Mouse (Mus musculus) cerebellum, adult 18-20 months (tissue): ENCODE measurements around the gene Vmn1r198.
"Not testable (repeated sequence)": the region's sequence is repeated elsewhere in the genome, so short reads cannot be mapped to it uniquely, and the experiment has no call there.

ENCODE experiments used
- DNase-seq, 2 experiments: peaks; one replicate each; pipeline ENCODE4 v3.0.0; 2021

The Vmn1r198 gene

DNA sequence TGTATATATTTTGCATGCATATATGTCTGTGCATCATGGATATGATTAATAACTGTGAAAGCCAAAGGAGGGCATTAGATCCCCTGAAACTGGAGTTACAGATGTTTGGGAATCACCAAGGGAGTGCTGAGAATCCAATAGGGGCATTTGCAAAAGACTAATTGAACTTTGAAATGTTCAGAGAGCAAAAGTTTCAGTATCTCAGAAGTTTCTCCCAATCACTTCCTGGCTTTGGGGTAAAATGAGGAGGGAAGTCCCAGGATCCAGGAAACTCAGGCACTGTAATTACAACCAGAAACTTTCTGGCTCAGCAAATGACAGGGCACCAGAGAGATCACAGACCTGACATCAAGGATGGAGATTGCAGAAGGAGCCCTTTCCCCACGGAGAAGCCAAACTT lies at the start of gene Vmn1r198:
Gene Vmn1r198, plus strand, starts transcription at position 301 of the 400 bp plus-strand sequence.
- no peak for DNase-seq

DNA sequence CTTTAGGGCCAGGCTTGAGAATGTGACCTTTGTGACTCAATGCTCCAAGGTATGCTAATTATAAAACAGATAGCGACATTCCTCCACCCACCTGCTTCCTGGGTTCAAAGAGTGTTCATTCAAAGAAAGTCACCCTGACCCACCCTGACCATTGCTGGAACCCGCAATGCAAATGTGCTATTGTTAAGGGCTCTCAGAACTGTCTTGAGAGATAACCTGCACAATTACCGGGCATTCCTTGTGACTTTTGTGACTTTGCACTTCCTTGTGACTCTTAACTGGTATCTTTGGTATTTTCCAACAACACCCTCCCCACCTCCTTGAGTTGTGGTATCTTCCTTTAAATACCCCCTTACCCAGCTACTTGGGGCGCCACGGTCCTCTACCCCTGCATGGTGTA lies 42.1 kb upstream of the Vmn1r198 start:
- not testable (repeated sequence) for DNase-seq

DNA sequence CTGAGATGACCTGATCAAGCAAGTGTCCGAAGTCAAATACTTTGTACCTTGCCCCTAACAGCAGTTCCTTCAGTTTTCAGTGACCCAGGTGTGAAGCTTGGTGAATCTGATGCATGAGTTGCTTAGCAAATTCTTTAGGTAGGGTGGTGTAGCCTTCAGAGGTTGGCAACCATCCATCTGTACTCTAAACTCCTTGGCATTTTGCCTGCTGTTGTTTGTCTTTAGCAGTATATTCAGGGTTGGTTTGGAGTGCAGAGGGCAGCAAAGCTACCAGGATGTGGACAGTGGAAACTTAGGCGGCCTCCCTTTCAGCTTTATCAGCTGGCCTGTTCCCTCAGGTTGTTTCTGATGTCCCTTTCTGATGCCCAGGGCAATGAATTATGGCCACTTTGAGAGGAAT lies 34.8 kb upstream of the Vmn1r198 start:
- DNase-seq: no peak

DNA sequence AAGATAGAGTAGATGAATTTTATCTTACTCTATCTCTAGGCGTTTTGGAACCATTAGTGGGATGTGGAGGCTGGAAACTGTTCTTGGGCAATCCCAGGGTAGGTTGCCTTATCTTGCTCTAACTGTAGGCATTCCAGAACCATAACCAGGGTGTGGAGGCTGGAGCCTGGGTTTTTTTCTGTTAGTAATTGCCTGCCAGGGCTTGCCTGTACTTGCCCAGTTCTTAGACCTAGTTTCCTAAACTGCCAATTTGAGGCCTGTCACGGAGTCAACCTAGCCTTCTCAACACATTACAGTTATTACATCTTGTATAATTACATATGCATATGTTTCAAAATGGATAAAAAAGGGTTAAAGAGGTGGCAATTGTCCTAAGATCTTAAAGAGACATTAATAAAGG lies 32.8 kb upstream of the Vmn1r198 start:
- no peak for DNase-seq

DNA sequence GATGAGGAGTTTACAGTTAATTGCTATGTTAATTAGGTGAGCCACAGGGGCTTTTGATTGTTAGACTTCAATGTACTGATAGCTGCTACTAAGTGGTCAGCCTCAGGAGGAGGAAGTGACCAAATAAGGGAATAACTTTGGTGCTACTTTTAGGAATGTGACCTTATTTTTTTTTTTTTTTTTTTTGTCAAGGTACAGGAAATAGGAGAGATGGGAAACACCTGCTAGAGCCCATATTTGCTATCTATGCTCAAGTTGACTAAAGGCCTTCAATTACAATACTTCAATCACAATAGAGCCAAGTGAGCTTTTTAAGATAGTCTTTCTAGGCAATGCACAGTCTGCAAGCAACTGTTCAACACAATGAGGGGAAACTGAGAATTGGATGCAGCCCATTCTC lies 30.1 kb upstream of the Vmn1r198 start:
- no peak for DNase-seq

DNA sequence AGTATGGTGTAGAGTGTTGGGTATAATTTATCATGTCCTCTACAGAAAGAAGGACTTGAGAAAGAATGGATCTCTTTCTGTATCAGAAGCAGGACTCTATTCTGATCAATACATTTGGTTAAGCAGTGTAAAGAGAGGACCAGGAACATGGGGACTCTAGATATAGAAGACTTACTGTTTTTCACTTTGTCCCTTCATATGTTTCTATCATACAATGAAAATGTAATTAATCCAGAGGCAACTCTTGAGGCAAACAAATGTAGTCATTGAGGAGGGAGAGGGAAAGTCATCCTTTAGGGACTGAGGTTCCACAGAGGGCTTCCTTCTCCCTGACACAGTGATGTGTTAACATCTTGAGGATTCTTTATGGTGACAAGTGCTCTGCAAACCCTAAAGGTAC lies 25.9 kb upstream of the Vmn1r198 start, which contains the start of gene Vmn1r197:
Gene Vmn1r197, plus strand, starts transcription at position 301 of the 400 bp plus-strand sequence.
- DNase-seq: no peak

DNA sequence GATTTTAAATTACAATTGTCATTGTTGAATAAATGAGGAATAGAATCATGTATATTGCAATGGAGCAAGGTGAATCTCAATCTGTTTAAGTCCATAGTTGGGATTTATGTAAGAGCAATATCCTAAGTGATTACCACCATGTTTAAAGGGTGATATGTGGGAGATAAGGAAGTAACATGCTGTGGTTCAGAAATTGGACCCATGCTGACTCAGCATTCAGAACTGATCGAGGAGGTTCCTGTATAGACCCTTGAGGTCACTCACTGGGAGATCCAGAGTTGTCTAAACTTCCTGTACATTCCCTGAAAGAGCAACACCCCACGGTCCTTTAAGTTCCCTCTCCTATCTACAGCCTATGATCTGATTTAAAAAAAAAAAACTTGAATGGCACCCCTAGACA lies 16.9 kb upstream of the Vmn1r198 start:
- no peak for DNase-seq

DNA sequence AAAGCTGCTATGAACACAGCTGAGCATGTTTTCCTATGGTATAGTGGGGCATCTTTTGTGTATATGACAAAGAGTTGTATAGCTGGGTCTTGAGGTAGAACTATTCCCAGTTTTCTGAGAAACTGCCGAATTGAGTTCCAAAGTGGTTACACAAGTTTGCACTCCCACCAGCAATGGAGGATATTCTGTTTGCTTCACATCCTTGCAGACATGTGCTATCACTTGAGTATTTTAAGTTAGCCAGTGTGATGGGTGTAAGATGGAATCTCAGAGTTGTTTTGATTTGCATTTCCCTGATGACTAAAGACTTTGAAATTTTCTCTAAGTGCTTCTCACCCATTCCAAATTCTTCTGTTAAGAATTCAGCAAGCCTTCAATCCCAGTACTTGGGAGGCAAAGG lies 14.6 kb upstream of the Vmn1r198 start:
- no peak for DNase-seq

DNA sequence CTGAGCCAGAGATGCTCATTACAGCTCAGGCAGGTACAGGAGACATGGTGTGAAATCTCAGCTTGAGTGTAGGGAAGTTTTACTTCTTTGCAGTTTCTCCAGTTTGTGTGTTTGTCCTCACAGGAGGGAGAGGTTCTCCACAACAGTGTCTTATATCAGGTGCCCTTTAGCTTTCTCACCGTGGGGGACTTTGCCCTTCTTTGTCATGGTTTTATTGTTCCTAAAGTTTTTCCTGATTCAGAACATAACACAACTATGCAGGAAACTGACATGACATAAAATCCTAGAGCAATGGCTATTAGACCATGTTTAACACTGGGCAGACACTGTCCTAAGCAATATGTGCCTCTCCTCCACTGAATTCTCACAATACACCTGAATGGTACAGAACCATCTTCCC lies 649 bp downstream of the Vmn1r198 start:
- DNase-seq: no peak

DNA sequence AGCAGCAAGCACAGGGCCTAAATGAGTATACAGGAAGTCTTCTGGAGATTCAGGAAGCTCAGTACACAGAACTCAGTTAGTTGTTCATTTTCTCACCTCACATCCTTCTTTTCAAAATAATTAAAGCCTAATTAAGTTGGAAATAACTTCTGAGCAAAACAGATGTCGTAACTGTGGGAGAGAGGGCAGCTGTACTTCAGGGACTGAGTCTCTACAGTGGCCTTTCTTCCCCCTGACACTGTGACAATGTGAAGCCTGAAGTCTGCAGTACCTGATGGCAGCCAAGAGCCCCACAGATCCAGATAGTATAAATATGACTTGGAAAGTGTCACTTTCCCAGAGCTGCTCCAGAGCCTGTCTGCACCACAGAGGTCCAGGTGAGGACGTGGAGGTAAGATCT lies 29.4 kb downstream of the Vmn1r198 start, which contains the start of gene Vmn1r199:
Gene Vmn1r199, plus strand, starts transcription at position 301 of the 400 bp plus-strand sequence.
- no peak for DNase-seq

DNA sequence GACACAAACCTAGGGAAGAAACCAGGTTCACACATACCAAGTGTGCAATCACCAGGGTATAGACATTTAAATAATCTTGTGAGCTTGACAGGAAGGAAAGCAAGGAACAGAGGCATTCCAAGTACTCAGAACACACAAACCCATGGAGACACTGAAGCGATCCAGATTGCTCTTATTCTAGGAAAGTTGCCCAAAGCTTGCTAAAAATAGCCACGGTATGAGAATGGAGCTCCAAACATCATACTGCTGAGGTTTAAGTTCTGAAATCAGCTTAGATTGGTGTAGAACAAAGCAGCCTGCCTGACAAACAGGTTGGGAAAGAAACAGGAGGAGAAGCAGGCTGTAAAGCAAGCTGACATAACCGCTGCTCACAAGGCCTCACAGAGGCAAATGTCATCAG lies 31.0 kb downstream of the Vmn1r198 start:
- DNase-seq: not testable (repeated sequence)

DNA sequence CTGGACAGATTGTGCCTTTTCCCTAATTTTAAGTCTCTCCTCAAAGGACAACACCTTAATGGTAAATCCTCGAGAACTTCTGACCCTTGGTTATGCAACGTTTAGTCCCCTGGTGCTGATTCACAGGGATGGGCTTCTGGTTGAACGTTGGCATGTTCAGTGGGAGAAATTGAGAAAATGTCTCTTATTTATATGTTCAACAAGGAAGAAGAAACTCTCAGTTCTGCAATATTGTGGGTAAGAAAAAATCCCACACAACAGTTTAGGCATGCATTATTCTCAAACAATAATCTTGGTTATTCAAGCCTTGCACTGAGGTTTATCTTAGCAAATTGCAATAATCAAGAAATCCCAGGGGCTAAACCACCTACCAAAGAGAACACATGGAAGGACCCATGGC lies 33.2 kb downstream of the Vmn1r198 start:
- no peak for DNase-seq

DNA sequence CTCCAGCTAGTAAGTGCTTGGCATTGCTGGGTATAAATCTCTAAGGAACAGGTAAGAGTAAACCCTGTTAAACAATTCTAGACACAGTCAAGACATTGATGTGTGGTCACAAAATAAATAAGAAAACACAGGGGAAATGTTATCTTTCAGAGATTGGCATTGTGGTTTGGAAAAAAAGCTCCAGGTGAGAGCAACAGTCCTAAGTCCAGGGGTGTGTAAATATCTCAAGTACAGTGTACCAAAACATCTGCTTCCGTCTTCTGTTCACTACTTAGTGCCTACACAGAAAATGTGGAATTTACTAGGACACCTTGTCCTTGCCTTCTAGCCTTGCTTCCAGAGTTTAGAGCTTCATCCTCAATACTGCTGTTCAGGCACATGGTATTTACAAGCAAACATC lies 36.9 kb downstream of the Vmn1r198 start:
- no peak for DNase-seq

DNA sequence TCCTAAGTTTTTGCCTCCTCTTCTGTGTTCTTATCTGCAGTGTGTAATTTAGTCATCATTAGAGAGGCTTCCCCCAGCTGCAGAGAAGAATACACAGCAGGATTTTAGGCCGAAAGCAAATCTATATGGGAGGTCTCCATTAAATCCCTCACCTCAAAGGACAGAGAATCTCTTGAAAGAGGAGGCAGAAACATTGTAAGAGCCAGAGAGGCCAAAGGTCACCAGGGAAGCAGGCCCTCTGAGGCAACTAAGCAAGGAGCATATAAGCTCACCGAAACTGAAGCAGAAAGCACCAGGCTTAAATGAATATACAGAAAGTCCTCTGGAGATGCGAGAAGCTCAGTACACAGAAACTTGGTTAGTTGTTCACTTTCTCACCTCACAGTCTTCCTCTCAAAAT lies 39.9 kb downstream of the Vmn1r198 start, which contains the start of gene Vmn1r200:
Gene Vmn1r200, plus strand, starts transcription at position 301 of the 400 bp plus-strand sequence.
- DNase-seq: no peak

DNA sequence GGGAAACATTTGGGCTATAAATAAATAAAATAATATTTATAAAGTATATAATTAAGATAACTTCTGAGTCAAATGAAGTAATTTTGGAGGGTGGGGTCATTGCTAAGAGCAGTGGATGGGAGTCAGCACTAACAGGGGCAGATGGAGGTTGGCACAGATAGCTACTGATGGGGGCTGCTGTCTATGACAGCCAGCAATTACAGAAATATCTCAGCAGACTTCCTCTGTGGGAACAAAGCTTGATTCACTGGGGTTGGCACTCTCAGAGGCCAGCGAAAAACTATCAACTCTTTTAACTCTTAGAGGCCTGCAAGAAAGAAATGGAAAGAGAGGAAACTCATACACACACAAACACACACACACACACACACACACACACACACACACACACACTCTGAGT lies 52.8 kb downstream of the Vmn1r198 start:
- DNase-seq: no peak
